Mouse (Mus musculus) limb, embryonic 11.5 days (tissue): ENCODE data around the gene Clec4e. TPM values are rescaled to one million over a fixed set of nuclear protein-coding genes. Genes with fewer than 3 reads are reported as not detected.
"Not testable (repeated sequence)": the region's sequence is repeated elsewhere in the genome, so short reads cannot be mapped to it uniquely, and the experiment has no call there.

ENCODE experiments used
- ATAC-seq: fragments of 200-750 bp; cut with Nextera tagmentation; 2 replicates; pipeline ENCODE4 v1.8.0; 2017; ENCODE audit warnings: low read depth; ENCODE audit not compliant: insufficient number of reproducible peaks, low FRiP score, low TSS enrichment
- DNase-seq: peaks from one replicate; pipeline ENCODE4 v3.0.0-alpha.2; 2015; ENCODE audit warnings: low spot score
- H3K27ac ChIP-seq: fragments of 300-500 bp; sonication (generic); replicated peaks from 2 replicates; pipeline ENCODE4 v1.5.1; 2014; ENCODE audit warnings: low read depth, mild to moderate bottlenecking, low read length
- H3K27me3 ChIP-seq: fragments of 300-500 bp; sonication (generic); 2 replicates; pipeline ENCODE4 v1.6.1; 2014; ENCODE audit warnings: mild to moderate bottlenecking, low read length, mixed read lengths; ENCODE audit not compliant: control insufficient read depth, insufficient read depth
- H3K36me3 ChIP-seq: fragments of 300-500 bp; sonication (generic); 2 replicates; pipeline ENCODE4 v1.6.1; 2014; ENCODE audit warnings: mild to moderate bottlenecking, low read length, moderate library complexity, mixed read lengths; ENCODE audit not compliant: control insufficient read depth, insufficient read depth
- H3K4me1 ChIP-seq: fragments of 300-500 bp; sonication (generic); 2 replicates; pipeline ENCODE4 v1.6.1; 2014; ENCODE audit warnings: low read length, mixed read lengths; ENCODE audit not compliant: control insufficient read depth, insufficient read depth
- H3K4me2 ChIP-seq: fragments of 300-500 bp; sonication (generic); 2 replicates; pipeline ENCODE4 v1.6.1; 2014; ENCODE audit warnings: low read depth, mild to moderate bottlenecking, moderate library complexity; ENCODE audit not compliant: severe bottlenecking
- H3K4me3 ChIP-seq: fragments of 300-500 bp; sonication (generic); 2 replicates; pipeline ENCODE4 v1.5.1; 2014; ENCODE audit warnings: low read depth, low read length
- H3K9ac ChIP-seq: fragments of 300-500 bp; sonication (generic); 2 replicates; pipeline ENCODE4 v1.6.1; 2014; ENCODE audit warnings: mild to moderate bottlenecking, low read length
- H3K9me3 ChIP-seq: fragments of 300-500 bp; sonication (generic); 2 replicates; pipeline ENCODE4 v1.6.1; 2016; ENCODE audit warnings: low read length; ENCODE audit not compliant: control insufficient read depth
- WGBS: fragments of 180-500 bp; shearing (Covaris S2); extraction: QIAGEN DNeasy Blood & Tissue Kit; methylation state at CpG from one replicate; pipeline ENCODE4 v1.1.7; 2014; 5-methylcytosine and 5-hydroxymethylcytosine counted together
- polyA plus RNA-seq: library from polyadenylated mRNA; unstranded; fragments of >200 nt; fragmentation: Nextera tagmentation; extraction: Ambion mirVana; gene quantifications from 2 replicates; pipeline ENCODE4 v1.2.1, GENCODE M21; 2014

The Clec4e gene
- polyA plus RNA-seq = not detected in 2 replicates

DNA sequence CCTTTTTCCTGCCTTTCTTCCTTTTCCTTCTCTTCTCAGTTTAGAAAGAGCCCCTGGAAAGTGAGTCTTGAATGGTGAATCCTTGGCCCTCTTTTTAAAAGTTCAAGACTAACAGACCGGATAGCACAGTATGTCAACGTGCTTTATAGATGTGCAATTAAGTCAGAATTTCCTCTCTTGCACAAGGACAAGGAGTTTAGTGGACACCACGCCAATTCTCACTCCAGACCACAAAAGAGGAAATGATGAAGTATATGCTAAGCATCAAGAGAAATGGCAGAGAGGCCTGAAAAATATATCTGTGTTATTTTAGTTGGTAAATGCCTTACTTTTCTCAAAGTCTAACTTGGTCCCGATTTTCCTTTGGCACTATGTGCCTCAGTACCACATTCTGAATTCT lies at the start of gene Clec4e:
TSS of gene Clec4e (minus strand) at position 118 of the 400 bp plus-strand sequence.
- no peak within 1 kb of the TSS for H3K4me3 ChIP-seq
- no peaks in the 10 kb centered on the region for H3K36me3 ChIP-seq
- H3K4me2 ChIP-seq = no peak within 1 kb of the TSS
- DNase-seq (no peak), ATAC-seq (no peak)
- no peaks in the 10 kb centered on the region for H3K27me3 ChIP-seq
- no peak within 1 kb of the TSS for H3K27ac ChIP-seq
- no peaks in the 10 kb centered on the region for H3K9me3 ChIP-seq
- 85% methylated on average over 4 of the region's 4 CpGs for WGBS
- H3K9ac ChIP-seq = no peak within 1 kb of the TSS
- H3K4me1 ChIP-seq = no peaks in the 10 kb centered on the region

DNA sequence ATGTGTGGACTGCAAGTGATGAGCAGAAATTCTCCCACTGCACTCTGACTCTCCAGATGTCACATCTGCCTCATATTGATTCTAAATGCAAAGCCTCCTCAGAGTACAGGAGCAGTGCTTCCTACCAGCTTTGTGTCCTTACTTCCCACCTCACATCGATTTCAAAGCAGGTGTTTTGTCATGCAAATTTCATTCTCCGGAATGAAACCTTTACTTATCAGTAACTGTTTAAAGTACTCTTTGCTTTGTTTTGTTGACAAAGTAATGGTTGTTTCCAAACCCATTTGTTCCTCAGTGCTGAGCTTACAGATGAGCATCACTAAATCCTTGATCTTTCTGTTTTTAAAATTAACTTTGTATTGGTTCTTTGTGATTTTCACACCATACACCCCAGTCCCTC lies 42.8 kb upstream of the Clec4e start:
- Histone ChIP-seq H3K36me3 (no peaks in the 10 kb centered on the region), H3K9ac (no peak overlapping the region), H3K9me3 (no peaks in the 10 kb centered on the region), H3K4me3 (no peak overlapping the region), H3K27me3 (no peaks in the 10 kb centered on the region), H3K4me2 (no peak overlapping the region), H3K4me1 (no peaks in the 10 kb centered on the region), H3K27ac (no peak overlapping the region)
- ATAC-seq = no peak
- DNase-seq = no peak
- 51% methylated on average over 2 of the region's 2 CpGs for WGBS

DNA sequence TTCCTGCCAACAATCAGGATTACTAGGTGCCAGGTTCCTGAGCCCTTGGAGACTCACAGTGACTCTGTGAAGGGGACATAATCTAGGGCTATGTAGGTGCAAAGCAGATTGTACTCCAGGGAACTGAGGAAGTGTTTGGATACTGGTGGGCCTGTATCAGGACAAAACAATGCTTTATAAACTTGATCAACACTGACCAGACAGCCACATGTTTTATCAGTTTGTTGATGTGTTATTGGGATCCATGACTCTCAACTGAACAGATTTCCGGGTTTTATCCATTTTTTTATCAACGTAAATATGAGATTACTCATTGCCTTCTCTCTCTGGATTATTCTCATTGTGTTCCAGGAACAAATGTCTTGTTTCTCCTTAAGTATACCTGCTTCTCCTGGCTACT lies 18.4 kb upstream of the Clec4e start, which contains the start of gene Vmn2r19:
TSS of gene Vmn2r19 (plus strand) at position 301 of the 400 bp plus-strand sequence.
- no peak within 1 kb of the TSS for H3K4me2 ChIP-seq
- H3K4me1 ChIP-seq = no peaks in the 10 kb centered on the region
- H3K9me3 ChIP-seq = no peaks in the 10 kb centered on the region
- no peaks in the 10 kb centered on the region for H3K36me3 ChIP-seq
- H3K4me3 ChIP-seq = no peak within 1 kb of the TSS
- no peak for DNase-seq
- H3K9ac ChIP-seq = no peak within 1 kb of the TSS
- no peaks in the 10 kb centered on the region for H3K27me3 ChIP-seq
- H3K27ac ChIP-seq = no peak within 1 kb of the TSS
- no peak for ATAC-seq
- 93% methylated on average over 2 of the region's 2 CpGs for WGBS

DNA sequence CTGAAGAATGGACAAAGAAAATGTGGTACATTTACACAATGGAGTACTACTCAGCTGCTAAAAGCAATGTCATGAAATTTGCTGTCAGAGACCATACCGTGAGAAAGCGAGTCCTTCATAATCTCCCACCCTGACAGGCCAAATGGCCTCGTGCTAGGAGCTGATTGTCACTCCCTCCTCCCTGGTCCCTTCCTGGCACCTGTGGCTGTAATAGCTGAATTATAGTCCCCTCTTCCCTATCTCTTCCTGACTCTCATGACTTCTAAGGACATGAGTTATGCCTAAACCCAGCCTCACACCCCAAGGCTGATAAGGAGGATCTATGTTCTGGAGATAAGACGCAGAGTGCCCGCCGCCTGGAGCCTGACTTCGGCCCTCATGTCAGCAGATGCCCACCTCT lies 16.6 kb upstream of the Clec4e start:
- ATAC-seq, H3K9me3 ChIP-seq, H3K4me3 ChIP-seq, H3K4me2 ChIP-seq, DNase-seq, H3K4me1 ChIP-seq, H3K27me3 ChIP-seq, H3K27ac ChIP-seq, H3K9ac ChIP-seq, H3K36me3 ChIP-seq: not testable (repeated sequence)
- 74% methylated on average over 7 of the region's 7 CpGs for WGBS

DNA sequence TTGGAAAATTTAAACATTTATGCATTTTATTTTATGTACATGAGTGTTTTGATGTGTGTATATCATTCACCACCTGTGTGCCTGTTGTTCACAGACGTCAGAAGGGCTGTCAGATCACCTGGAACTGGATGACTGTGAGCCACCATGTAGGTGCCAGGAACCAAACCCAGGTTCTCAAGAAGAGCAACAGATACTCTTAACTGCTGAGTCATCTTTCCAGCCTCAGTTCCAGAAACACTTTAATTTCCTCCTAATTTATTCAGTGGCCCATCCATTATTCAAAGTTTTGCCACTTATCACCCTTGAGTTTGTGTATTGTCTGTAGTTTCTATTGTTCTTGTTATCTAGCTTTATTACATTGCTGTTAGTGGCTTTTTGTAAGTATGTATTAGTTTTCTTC lies 7.0 kb upstream of the Clec4e start:
- no peak overlapping the region for H3K27ac ChIP-seq
- H3K4me2 ChIP-seq = no peak overlapping the region
- no peak overlapping the region for H3K4me3 ChIP-seq
- no peaks in the 10 kb centered on the region for H3K27me3 ChIP-seq
- WGBS = 64% methylated on average over 1 of the region's 1 CpGs
- DNase-seq (no peak), ATAC-seq (no peak)
- no peaks in the 10 kb centered on the region for H3K9me3 ChIP-seq
- H3K9ac ChIP-seq = no peak overlapping the region
- no peaks in the 10 kb centered on the region for H3K36me3 ChIP-seq
- no peaks in the 10 kb centered on the region for H3K4me1 ChIP-seq

DNA sequence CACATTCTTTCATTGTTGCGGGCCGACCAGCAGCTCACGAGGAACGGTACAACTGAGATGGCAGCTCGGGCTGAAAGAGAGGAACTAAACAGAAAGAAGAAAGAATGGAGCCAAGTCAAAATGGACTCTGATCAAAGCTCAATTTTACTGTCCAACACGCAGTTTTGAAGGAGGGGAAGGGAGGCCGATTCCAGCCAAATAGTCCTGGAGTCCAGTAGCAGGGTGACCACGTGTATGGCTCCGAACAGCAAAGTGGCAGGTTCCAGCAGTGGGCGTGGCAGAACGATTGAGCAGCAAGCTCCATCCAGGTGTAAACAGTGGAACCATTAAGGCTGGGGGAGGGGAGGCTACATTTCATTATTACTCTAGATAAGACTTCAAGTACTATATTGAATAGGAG lies 3.8 kb upstream of the Clec4e start:
- ATAC-seq, H3K27ac ChIP-seq, H3K4me2 ChIP-seq, H3K9me3 ChIP-seq, DNase-seq, H3K4me1 ChIP-seq, H3K27me3 ChIP-seq, H3K4me3 ChIP-seq, H3K36me3 ChIP-seq, H3K9ac ChIP-seq: not testable (repeated sequence)
- 87% methylated on average over 11 of the region's 11 CpGs for WGBS

DNA sequence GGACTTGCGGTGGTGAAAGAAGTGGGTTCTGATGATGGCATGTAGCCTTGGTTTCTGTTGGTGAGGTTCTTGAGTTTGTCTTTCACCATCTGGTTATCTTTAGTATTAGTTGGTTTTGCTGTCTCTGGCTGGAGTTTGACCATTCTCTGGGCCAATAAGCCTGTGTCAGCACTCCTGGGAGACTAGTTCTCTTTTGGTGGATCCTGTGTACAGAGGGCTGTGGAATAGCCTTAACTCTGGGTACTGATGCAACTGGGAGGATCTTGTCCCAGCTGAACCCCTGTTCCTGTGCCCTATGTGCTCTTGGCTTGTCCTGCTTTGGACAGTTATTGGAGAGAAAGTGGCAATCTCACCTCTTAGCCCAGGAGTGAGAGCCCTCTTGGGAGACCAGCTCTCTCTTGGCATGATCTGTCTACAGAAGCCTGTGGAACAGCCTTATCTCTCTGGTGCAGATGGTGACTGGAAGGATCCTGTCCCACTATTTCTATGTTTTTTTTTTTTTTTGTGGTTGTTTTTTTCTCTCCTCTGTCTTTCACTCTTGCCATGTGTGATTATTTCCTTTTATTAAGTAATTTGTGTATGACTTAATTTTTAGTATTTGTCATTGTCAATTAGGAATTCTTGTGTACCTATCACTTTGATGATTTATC lies 3.2 kb upstream of the Clec4e start:
- Histone ChIP-seq H3K36me3 (no peaks in the 10 kb centered on the region), H3K27ac (no peak overlapping the region), H3K9me3 (no peaks in the 10 kb centered on the region), H3K27me3 (no peaks in the 10 kb centered on the region), H3K4me1 (no peaks in the 10 kb centered on the region), H3K4me3 (no peak overlapping the region), H3K4me2 (no peak overlapping the region), H3K9ac (no peak overlapping the region)
- DNase-seq (no peak), ATAC-seq (no peak)
- WGBS = 95% methylated on average over 1 of the region's 1 CpGs

DNA sequence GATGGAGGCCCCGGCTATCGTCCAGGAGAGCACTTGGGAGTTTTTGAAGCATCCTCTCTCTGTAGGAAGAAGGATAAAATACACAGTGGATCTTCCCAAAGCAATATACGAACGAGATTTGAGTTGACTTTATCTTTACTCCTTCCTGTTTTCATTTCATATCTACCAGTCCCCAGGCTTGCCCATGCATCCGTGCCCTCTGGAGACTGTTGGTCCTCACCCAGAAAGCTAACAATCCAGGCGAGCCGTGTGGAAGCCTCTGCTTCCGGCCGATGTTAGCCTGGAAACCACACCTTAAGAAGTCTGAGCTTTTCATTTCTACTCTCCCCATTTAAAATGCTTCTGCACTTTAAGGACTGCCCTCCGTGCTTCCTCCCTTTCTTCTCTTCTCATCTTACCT lies 739 bp downstream of the Clec4e start:
- WGBS = 87% methylated on average over 10 of the region's 10 CpGs
- no peak for DNase-seq
- Histone ChIP-seq H3K9me3 (no peaks in the 10 kb centered on the region), H3K9ac (no peak overlapping the region), H3K4me1 (no peaks in the 10 kb centered on the region), H3K36me3 (no peaks in the 10 kb centered on the region), H3K27ac (no peak overlapping the region), H3K4me2 (no peak overlapping the region), H3K4me3 (no peak overlapping the region), H3K27me3 (no peaks in the 10 kb centered on the region)
- no peak for ATAC-seq

DNA sequence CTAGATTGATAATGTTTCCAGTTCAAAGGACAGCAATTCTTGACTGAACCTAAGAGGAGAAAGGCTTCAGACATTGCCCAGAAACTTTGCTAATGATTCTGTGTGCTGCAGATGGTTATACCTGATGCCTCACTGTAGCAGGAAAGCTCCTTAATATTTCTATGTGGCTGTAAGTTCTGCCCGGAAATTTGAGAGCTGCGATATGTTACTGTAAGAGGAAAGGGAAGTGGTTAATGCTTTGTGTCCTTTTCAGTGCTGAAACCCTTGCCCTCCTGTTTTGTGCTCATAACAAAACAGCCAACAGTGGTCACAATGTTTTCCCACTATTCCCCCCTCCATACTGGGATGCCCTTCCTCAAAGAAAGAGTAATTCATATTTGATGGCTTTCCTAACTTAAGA lies 3.4 kb downstream of the Clec4e start:
- Histone ChIP-seq H3K27ac (no peak overlapping the region), H3K4me1 (no peaks in the 10 kb centered on the region), H3K4me2 (no peak overlapping the region), H3K9ac (no peak overlapping the region), H3K36me3 (no peaks in the 10 kb centered on the region), H3K9me3 (no peaks in the 10 kb centered on the region), H3K27me3 (no peaks in the 10 kb centered on the region), H3K4me3 (no peak overlapping the region)
- ATAC-seq (no peak), DNase-seq (no peak)
- WGBS = 87% methylated on average over 2 of the region's 2 CpGs
